Mouse (Mus musculus) liver, adult 2 months (tissue): ENCODE measurements at regions not wholly inside any gene's neighbourhood (a gene's known extent, or its start where the extent isn't known, plus 50 kb on each side); places are given as distances from the start of the nearest gene placed in this dataset.

Experiments
- DNase-seq: peaks from one replicate; pipeline ENCODE4 v3.0.0-alpha.2; 2011; ENCODE audit warnings: low read depth, low spot score; ENCODE audit errors: extremely low read depth
- H3K27ac ChIP-seq: fragments of 200-500 bp; replicated peaks from 2 replicates; pipeline ENCODE4 v1.5.1; 2012; ENCODE audit warnings: low read depth, mild to moderate bottlenecking, control low read depth, inconsistent platforms, low read length; ENCODE audit not compliant: insufficient read depth
- H3K27me3 ChIP-seq: fragments of 200-500 bp; 2 replicates; pipeline ENCODE4 v1.6.1; 2012; ENCODE audit warnings: mild to moderate bottlenecking, moderate library complexity, low read length, inconsistent platforms; ENCODE audit not compliant: control insufficient read depth, insufficient read depth
- H3K36me3 ChIP-seq: fragments of 200-500 bp; 2 replicates; pipeline ENCODE4 v1.6.1; 2012; ENCODE audit warnings: low read length, inconsistent platforms; ENCODE audit not compliant: control insufficient read depth, insufficient read depth
- H3K4me1 ChIP-seq: fragments of 200-500 bp; 2 replicates; pipeline ENCODE4 v1.6.1; 2011; ENCODE audit warnings: low read length; ENCODE audit not compliant: control insufficient read depth, insufficient read depth
- H3K4me3 ChIP-seq: fragments of 200-500 bp; 2 replicates; pipeline ENCODE4 v1.5.1; 2011; ENCODE audit warnings: low read depth, mild to moderate bottlenecking, control low read depth, low read length, moderate library complexity; ENCODE audit not compliant: insufficient read depth
- H3K79me2 ChIP-seq: fragments of 200-500 bp; 2 replicates; pipeline ENCODE4 v1.6.1; 2012; ENCODE audit warnings: inconsistent platforms, mild to moderate bottlenecking, low read length, moderate library complexity; ENCODE audit not compliant: control insufficient read depth, insufficient read depth
- H3K9ac ChIP-seq: fragments of 200-500 bp; 2 replicates; pipeline ENCODE4 v1.6.1; 2012; ENCODE audit warnings: low read depth, mild to moderate bottlenecking, control low read depth, inconsistent platforms, low read length
- CTCF ChIP-seq: fragments of 200-500 bp; IDR thresholded peaks from 2 replicates; pipeline ENCODE4 v1.5.1; 2011; ENCODE audit warnings: low read depth, low read length, control low read depth
- POLR2A ChIP-seq: fragments of 200-500 bp; IDR thresholded peaks from 2 replicates; pipeline ENCODE4 v1.6.1; 2011; ENCODE audit warnings: low read length, control low read depth; ENCODE audit not compliant: insufficient read depth; ENCODE audit errors: extremely low read depth
- WGBS: fragments of 180-500 bp; shearing (Covaris S2); methylation state at CpG from one replicate; pipeline ENCODE4 v1.1.7; 2018; 5-methylcytosine and 5-hydroxymethylcytosine counted together

GRCm38 (mm10) chr15:102862374-102862773 is 58.5 kb upstream of the Hoxc13 start:
- no peak for TF ChIP-seq POLR2A
- no peak for TF ChIP-seq CTCF
- 78% methylated on average over 6 of the region's 6 CpGs for WGBS
- Histone ChIP-seq H3K79me2 (no peaks in the 10 kb centered on the region), H3K9ac (no peak overlapping the region), H3K36me3 (no peaks in the 10 kb centered on the region), H3K27me3 (no peaks in the 10 kb centered on the region; the same call in 1 of the 2 replicates), H3K4me1 (no peaks in the 10 kb centered on the region), H3K27ac (no peak overlapping the region), H3K4me3 (no peak overlapping the region)
- no peak for DNase-seq

- TF ChIP-seq POLR2A, result no peak
- no peak for TF ChIP-seq CTCF
- Histone ChIP-seq H3K4me3 (no peak overlapping the region), H3K9ac (no peak overlapping the region), H3K4me1 (no peaks in the 10 kb centered on the region), H3K27ac (no peak overlapping the region), H3K27me3 (no peaks in the 10 kb centered on the region; the same call in 1 of the 2 replicates), H3K36me3 (no peaks in the 10 kb centered on the region), H3K79me2 (no peaks in the 10 kb centered on the region)
- DNase-seq, result no peak
- WGBS, result 75% methylated on average over 3 of the region's 3 CpGs
Observed at GRCm38 (mm10) chr15:102866788-102867187, 54.1 kb upstream of the Hoxc13 start.
